Mouse (Mus musculus) small intestine, adult 10 weeks (tissue): ENCODE results near the gene Plekhg3. TPM values are rescaled to one million over a fixed set of nuclear protein-coding genes. Genes with fewer than 3 reads are reported as not detected.

Experiments
- polyA plus RNA-seq: library from polyadenylated mRNA; stranded (reverse); fragments of 350-450 nt; fragmentation: Illumina TruSeq; extraction: RNeasy Lipid Tissue Mini Kit (QIAGEN cat#74804); gene quantifications from one replicate; pipeline ENCODE4 v1.2.3, GENCODE M21; 2014; ENCODE audit warnings: low replicate concordance

The Plekhg3 gene
- 2.3 TPM for polyA plus RNA-seq

DNA sequence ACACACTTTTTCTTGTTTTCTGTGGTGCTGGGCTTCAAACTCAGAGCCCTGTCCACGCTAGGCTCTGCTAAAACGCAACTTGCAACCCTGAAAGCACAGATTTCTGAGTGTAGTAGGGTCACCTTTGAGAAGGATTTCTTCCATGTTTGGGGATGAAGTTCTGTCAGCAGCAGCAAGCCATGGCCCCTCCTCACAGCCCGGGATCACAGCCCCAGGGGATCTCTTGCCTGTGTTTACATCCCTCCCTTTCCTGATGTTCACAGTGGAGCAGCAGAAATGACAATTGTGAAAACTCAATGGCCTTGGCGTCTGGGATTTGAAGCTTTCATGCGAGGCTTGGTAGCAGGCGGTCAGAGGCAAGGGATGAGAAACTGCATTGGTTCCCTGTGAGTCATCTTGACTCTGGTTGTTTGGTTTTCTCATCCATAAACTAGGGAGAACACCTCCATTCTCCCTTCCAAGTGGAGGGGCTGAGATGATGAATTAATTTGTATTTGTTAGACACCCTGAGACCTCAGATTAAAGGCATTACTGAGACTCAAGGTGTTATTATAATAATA, at the start of gene Plekhg3:
Gene Plekhg3, plus strand, starts transcription at position 312 of the 560 bp plus-strand sequence.

Other genes with a start within 250 kb of the Plekhg3 start
- gene Akap5, start 206.0 kb upstream of the Plekhg3 start, polyA plus RNA-seq, result 0.26 TPM
- 10.2 TPM for gene Zbtb25, start 161.3 kb upstream of the Plekhg3 start, polyA plus RNA-seq
- gene Zbtb1, start 160.6 kb upstream of the Plekhg3 start, polyA plus RNA-seq, result 8.2 TPM
- 2.5 TPM for gene Hspa2, start 126.7 kb upstream of the Plekhg3 start, polyA plus RNA-seq
- gene Ppp1r36, start 113.4 kb upstream of the Plekhg3 start, polyA plus RNA-seq, result not detected
- 0.04 TPM for gene Sptb, start 179.7 kb downstream of the Plekhg3 start, polyA plus RNA-seq
- 49.1 TPM for gene Churc1, start 234.6 kb downstream of the Plekhg3 start, polyA plus RNA-seq
- gene Fntb, start 234.7 kb downstream of the Plekhg3 start, polyA plus RNA-seq, result 0.97 TPM